Mouse (Mus musculus) adrenal gland, adult 8-10 months (tissue): ENCODE measurements around the gene Pnpla5. TPM values are rescaled to one million over a fixed set of nuclear protein-coding genes. Genes with fewer than 3 reads are reported as not detected.
"Not testable (repeated sequence)": the region's sequence is repeated elsewhere in the genome, so short reads cannot be mapped to it uniquely, and the experiment has no call there.

Experiments used
- DNase-seq: peaks from one replicate; pipeline ENCODE4 v3.0.0; 2022
- total RNA-seq, 4 experiments: library from RNA; stranded (reverse); gene quantifications; 2 replicates each; pipeline ENCODE4 v1.2.4; 2022

The Pnpla5 gene
- total RNA-seq, 4 experiments from 2014 or later = 0.13 TPM; not detected in 3

DNA sequence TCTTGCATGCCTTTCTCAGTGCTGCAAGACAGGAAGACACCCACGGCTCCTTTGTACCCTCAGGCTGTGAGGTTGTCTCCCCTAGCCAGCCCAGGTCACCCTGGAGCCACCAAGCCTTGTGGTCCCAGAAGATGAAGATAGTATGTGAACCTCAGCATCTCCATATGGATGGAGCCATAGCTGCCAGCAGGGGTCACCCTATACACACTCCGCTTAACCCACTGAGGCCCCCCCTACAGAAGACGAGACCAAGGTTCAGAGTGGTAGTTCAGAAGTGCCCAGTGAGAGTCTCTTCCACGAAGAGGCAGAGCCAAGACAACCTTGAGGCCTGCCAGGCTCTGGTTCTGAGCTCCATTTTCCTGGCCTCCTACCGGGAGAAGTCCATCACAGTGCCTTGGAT is 7.2 kb downstream of the Pnpla5 start:
- no peak for DNase-seq

DNA sequence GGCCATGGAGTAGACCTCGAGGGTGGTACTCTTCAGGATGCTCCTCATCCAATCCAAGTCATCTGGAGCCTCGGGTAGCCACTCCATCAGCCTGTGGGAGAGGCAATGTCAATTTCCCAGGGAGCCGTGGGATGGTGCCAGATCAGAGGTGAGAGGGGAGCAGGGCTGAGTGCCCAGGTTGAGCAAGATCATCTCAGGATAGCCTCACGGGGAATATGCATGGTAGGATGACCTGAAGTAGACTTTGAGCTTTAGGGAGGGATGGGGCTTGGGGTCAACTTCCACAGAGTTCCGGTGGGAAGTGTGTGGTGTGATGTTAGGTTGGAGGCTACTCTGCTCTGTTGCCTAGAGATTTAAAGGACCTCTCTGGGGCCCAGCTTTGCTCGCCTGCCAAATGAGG is 9.1 kb downstream of the Pnpla5 start:
- DNase-seq = no peak

DNA sequence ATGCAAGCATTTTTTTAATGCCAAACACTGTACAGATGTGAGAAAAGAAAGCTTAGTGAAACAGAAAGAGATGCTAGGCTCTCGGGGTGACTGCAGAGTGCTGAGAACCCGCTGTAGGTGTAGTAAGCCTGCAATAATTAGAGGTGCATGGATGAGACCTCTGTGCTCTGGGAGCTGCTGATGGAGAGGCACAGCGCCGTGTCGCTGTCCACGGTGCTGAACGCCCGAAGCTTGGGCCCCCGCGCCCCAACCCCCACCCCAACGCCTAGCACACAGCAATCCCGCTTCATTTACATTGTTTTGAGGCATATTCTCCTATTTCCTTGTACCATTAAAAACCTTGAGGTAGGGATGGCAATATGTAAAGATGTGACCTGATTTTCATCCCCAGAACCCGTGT is 14.1 kb downstream of the Pnpla5 start:
- DNase-seq = no peak

DNA sequence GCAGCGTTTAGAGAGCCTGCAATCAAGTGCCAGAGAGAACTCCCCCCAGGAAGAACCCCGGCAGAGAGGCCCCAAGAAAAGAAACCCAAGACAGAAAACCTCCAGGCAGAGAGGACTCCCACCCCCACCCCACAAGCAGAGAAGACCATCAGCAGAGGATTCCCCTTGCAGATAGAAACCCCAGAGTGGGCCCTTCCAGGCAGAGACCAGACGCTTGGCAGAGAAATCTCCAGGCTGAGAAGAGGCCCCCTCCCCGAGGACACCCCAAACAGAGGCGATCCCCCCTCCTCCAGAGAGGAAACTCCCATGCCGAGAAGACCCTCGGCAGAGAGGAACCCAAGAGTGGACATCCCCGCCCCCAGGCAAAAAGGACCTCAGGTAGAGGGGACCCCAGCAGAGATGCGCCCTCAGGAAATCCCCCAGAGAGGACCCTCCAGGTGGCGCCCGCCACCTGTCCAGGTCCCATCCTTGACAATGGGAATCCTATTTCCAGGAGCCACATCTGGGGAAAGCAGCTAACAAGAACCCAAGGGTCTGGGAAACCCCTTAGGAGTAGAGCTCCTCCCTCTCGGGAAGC is 17.0 kb downstream of the Pnpla5 start:
- no peak for DNase-seq

DNA sequence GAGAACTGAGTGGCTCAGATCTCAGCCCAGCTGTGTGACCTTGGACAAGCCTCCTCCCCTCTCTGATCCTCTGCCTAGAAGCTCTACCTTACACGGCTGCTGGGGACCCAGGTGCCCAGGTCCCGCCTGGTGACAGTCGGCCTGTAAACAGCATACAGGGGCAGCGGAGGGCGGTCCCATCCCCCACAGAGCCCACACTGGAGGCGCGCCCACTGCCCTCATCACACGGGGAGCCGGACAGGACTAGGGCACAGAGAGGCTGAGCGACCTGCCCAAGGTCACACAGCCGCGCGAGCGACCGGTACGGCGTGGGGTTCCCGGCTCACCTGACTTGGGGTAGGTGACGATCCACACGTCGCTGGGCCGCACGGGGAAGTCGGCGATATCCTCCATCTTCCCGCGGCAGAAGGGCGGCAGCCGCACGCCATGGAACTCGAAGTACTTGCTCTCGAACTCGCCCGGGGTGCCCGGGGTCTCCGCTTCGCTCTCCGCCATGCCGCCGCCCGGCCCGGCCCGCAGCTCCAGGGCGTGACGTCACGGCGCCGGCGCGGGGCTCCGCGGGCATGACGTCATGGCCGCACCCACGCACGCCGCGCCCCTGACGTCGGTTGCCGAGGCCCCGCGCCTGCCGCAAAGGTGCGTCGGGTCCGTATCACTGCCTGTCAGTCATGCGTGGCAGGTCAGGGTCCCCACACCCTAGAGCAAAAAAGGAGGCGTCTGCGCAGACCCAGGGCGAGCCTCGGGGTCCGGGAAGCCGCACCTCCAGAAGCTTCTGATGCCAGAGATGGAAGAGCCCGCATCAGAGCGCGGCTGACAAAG is 17.7 kb downstream of the Pnpla5 start, which contains the start of gene Sult4a1:
TSS of gene Sult4a1 (minus strand) at position 650 of the 819 bp plus-strand sequence.
- no peak for DNase-seq

DNA sequence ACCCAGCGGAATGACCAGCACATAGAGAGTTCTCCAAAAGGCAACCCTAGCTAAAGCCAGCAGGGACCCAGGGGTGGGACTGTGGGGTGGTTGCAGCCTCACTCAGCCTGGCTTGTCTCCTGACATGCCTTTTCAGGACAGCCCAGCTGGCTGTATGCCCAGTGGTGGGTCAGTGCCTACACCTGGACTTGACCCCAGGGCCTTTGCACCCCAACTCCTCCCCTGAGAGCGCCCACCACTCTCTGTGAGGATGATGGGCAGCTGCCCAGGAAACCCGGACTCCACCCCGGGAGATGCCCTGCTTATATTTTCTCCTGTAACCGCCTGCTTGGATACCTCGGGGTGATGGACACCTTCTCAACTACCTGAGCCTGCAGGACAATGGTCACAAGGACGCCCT is 18.3 kb downstream of the Pnpla5 start:
- no peak for DNase-seq

DNA sequence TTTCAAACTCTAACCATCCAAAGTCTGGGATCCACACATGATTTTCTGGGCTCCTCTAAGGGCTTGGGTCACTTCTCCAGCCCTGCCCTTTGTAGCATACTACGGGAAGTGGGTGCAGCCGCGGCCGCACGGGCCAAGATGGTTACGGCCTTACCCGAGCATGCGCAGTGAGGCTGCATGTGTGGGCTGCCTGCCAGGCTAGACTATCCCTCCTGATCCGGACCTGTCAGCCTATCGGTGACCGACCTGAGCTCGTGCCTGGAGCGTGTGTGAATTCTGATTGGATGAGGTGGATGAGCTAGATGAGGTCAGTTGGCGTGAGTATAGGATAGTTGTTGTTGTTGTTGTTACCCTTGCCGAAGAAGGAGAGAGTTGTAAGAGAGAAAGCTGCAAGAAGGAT is 25.4 kb downstream of the Pnpla5 start:
- DNase-seq = not testable (repeated sequence)

DNA sequence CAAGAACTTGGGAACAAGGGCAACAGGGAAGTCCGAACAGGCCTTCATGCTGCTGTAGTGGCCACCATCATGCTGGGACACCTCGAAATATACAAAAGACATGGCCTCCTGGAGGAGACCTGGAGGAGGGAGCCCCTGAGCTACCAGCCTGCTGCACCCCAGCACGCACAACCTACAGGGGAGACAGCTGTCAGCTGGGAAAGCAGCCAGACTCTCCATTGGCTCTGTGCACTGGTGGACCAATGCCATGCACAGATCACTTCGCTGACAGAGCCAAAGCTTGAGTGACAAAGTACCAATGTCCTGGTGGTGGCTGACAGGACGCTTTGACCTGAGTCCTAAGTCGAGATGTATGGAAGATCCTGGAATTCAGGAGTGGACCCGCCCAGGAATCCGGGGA is 26.9 kb downstream of the Pnpla5 start:
- no peak for DNase-seq

DNA sequence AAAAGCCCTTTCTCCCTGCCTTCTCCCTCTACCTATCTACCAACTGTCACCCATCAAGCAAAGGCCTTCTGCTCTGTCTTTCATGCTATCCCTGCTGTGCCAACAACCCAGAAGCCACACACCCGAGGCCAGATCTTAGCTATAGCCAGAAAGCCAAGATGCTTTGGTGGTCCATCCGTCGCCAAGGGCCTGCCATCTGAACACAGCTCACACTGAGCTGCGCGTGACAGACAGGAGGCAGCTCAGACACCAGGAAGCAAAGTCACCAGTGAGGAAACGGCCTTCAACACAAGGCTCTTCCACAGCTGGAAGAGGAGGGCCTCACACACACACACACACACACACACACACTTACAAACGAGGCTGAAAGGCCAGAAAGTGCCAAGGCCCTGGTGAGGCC is 28.1 kb downstream of the Pnpla5 start:
- DNase-seq = no peak

DNA sequence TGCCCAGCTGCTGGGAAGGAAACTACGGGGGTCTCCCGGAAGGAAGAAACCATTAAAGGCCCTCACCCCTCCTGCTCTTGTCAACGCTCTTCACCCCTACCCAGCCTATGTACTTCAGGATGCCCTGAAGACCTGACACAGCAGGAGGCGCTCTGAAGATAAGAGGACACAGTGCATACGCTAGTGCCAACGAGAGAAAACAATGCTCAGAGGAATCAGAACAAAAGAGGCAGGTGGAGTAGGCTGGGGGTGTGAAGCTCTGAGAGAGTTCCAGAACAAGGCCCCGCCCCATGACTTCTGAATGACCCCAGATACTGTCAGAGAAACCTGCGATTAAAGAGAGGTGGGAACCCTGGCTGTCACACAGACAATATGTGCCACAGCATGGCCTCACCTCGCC is 36.2 kb downstream of the Pnpla5 start:
- DNase-seq = no peak

DNA sequence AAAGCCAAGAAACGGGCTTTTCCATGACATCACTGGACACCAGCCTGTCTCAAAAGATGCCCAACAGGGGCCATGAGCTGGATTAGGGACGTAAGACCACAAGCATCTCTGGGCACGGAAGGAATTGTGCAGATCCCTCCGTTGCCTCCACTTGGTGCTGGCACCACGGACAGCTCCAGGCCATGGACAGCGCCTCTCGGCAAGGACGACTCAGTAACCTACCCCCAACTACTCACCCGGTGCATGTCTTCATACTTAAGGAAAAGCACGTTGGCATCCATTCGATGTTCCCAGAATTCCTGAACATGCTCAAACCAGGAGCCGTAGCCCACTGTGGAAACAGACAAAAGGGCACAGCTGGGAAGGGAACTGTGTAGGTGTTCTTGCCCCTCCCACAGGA is 36.6 kb downstream of the Pnpla5 start:
- no peak for DNase-seq

DNA sequence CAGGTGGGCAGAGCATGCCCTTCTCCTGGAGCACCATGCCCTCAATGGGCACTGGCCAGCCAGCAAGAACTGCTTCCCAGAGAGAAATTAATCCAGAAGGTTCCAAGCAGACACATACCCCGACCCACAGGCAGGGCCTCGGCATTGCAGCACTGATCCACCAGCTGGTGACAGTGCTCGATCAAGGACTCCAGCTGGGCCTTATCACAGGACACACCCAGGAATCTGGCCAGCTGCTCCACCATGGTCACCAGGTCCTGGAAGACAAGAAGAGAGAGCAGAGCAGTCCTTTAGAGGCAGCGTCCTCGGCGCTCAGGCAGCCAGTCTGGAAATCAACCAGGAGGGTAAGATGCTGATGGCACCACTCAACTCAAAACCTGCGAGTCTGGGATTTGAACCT is 42.9 kb downstream of the Pnpla5 start:
- DNase-seq = no peak

DNA sequence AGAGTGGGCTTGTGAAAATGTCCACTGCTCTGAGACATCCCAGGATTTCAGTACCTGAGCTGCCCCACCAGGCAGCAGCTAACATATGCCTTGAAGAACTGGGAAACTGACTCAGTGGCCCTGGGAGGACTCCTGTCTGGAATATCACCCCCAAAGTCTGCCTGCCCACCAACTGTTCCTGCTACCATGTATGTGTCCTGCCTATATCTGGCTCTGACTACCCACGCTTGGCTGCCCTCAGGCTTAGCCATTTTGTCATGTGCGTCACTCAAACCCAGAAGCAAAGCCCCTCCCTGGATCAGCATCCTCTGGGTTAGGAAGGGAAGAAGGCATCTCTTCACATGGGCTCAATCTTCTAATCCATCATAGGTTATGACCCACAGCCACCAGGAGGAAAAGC is 43.5 kb downstream of the Pnpla5 start:
- no peak for DNase-seq

DNA sequence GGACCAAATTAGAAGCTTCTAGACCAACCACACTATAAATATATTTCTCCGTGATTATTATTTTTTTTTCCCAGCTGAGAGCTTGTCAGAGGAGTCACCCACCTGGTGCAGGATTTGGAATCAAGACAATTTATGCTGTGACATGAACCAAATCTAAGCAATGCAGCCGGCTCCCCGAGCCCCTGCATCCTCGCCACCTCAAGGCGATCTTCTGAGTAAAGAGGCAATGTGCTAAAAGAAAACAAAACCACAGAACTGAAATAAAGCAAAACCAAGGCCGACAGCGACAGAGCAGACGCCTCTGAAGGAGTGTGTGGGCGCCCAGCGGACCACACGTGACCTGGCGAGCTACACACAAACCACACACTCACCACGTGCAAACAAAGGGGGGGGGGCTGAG is 44.3 kb downstream of the Pnpla5 start:
- no peak for DNase-seq

DNA sequence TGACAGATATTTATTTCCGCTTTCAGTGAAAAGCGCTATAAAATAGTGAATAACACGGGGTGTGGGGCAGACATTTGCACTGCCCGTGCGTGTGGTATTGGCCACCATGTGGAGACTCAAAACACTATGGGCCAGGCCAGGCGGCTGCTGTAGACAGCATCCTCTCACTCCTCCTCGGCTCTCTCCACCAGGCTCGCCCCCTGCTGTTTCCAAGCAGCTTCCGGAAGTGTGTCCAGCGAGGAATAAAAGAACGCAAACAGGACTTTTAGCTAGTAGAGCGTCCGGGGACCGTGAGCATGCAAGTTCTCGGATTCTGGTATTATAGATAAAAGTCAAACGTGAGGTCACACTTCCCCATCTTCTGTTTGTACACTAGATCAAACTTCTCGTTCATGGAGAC is 45.8 kb downstream of the Pnpla5 start:
- DNase-seq = no peak

DNA sequence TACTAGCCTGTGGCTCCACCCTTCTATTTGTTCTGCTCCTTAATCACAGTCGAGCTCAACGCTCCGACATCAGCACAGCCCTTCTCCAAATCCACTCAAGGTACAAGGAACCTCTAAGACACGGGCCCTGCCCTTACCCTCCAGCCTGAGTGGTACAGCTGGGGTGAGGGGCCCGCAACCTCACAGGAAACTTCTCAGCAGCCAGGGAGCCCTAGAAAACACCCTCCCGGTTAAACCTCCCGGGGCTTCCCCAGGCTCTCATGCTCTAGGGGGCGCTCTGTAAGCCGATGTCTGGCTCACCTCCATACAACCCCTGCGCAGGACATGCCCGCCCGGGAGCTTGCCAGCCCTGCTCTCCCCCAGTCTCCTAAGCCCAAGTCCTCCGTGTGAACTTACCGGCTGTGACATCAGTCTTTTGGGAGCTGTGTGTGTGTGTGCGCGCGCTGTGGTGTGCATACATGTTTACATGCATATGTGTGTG is 48.2 kb downstream of the Pnpla5 start:
- DNase-seq = no peak

DNA sequence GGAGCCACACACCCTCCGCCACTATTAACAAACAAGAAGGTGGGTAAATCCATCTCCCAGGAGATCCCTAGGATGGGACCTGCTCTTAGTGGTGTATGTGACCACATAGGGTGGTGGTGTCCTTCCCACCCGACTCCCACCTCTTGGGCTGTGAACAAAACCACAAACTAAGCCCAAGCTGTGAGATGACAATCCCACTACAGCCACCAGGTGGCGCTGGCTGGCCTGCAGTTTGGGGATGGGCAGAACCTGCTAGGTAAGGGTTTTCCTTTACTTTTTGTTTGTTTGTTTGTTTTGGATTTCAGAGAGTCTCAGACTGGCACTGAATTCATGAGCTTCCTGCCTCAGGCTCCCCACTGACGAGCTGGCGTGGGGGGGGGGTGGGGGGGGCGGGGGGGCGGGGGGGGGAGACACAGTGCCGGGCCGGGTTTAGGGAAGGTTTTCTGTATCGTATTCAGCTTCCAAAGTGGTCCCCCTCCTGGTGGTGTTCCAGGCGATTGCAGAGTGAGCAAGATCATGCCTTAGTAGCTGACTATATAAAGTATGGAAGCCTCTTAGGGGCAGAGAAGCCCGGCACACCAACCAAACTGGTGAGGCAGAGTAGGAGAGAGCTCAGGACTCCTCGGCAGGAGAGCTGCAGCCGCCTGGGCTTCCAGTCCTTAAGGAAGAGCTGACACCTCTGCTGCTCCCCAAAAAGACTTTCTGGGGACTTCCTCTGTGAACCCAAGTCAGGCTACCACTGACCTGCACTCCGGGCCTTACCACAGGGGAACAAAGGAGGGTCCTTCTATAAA is 48.9 kb downstream of the Pnpla5 start:
- no peak for DNase-seq

DNA sequence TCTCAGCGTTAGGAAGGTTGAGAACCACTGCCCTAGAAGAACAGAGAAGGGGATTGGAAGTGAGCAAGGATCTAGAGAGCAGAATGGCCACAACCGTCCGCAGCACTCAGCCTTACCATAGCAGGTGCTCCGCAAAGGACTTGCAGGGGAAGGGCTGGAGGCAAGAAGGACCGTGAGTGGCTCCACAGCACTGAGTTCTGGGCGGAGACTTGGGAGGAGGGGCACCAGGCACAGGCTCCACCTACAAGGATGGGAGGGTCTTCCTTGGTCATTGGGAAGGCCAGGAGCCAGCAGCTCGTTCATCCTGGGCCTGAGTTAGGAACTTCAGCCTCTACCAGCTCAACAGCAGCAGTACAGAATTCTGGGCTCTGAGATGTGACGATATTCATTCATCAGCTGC is 49.9 kb downstream of the Pnpla5 start:
- no peak for DNase-seq

DNA sequence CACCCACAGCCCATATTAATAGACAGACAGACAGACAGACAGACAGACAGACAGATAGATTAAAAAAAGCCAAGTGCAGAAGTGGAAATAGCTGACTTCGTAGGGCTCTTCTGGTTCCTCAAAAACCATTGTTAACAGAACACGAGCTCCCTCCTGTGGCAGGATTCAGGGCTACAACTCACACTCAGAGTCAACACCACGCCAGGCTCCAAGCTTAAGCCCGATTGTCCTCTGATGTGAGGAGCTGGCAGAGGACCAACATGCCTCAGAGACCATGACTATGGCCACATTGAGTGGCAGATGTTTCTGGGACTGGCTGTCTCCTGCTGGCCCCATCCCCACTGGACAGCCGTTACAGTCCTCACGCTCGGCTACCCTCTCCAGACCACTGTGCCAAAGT is 50.7 kb downstream of the Pnpla5 start:
- DNase-seq = no peak

DNA sequence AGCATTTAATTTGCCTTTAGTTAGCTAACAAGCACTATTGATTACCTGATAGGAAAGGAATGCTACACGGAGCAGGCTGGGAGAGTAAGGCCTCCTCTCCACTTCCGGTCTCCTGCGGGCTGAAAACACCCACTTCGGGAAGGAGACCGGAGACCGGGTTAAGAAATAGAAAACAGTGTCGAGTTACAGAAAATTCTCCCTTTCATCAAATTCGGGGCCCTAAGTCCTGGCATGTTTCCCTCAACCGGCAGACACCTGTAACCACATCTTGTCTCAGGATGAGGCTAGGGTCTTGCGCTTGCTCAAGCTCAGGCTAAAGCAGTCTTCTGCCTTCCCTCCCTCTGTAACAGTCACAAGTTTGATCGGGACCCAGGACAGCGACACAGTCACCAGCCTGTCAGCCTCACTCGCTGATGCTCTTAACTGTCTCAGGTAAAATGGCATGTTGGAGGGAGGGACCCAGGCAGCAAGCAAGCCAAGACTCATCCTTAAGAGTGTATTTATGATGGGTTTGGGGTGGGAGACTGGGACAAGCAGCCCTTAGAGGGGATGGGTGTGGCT is 52.8 kb downstream of the Pnpla5 start:
- no peak for DNase-seq

DNA sequence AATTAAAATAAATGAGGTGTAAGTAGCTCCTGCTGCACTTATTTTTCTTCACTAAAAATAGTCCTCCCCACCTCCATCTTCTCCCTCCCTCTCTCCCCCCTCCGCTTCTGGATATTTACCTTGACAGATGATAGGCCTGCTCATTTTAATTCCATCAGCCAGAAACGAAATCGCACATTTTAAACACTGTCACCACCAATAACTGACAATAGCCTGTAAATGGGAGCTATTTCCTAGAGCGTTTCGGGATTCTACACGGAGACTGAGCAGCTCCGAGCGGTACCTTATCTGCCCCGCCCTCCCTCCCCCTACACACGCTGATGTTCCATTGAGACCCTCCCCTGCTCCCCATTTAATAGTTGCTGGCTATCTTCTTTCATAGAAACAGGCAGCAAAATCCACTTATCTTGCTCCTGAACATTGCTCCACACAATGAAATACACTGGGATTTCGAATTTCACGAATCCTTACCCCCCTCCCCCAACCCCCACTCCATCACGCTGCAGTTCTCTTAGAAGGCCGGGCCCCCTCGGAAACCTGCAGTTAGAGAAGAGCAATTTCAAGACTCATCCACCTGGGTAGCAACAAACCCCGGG is 53.4 kb downstream of the Pnpla5 start:
- no peak for DNase-seq

DNA sequence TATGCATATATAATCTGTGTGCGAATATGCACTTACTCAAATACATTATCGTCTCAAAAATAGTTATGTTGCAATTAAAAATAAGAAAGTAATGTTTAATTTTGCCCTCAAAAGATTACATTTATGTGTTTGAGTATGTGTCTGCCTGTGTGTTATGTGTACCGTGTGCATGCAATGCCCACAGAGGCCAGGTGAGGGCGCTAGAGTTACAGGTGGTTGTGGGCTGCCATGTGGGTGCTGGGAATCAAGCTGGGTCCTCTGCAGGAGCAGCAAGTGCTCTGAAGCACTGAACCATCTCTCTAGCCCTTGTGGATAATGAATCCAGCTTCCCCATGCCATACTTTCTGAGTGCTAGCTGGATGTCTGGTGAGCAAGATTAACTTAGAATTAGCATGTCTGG is 57.3 kb downstream of the Pnpla5 start:
- DNase-seq = no peak

DNA sequence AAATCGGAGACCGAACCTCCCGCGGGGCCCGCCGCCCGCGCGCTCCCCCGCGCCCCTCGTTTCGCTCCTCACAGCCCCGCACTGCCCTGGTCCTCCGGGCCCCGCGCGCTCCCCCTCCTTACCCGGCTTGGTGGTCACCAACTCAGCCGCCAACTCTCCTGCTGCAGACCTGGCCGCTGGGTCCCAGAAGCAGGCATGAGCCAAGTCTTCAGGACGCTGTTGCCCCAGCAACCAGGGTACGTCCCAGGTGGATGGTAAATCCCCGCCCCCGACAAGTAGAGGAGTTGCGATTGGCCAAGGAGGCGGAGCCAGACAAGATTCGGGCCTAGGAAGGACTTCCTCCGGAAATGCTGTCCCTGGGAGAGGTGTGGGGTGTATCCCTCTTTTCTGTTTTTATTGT is 57.8 kb downstream of the Pnpla5 start, which contains the start of gene Efcab6:
TSS of gene Efcab6 (minus strand) at position 240 of the 400 bp plus-strand sequence.
- DNase-seq = no peak
